Mouse (Mus musculus) CD4-positive, CD25-positive, alpha-beta regulatory T cell, adult 2 months (primary cell): ENCODE measurements around the gene Fgb.

Experiments used
- DNase-seq: peaks from one replicate; pipeline ENCODE4 v3.0.0-alpha.2; 2012; ENCODE audit warnings: low read depth, low spot score

Fgb gene

DNA sequence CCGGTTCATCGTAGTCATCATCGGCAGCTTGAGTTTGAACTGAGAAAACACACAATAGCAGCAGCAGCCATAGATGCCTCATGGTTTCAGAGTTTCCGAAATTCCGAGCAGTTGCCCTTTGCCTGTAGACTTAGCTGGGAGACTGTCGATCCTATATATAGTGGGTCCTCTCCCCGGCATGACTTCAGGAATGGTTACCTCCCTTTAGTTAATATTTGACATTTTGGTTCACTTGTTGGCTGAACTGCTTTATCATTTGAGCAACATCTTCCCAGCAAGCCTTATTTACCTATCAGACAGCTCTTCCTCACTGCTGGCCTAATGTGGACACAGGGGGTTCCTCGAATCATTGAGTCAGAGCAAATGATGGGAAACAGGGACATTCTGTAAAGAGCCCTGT, at the start of gene Fgb:
Fgb (minus strand) TSS at position 184 of the 400 bp plus-strand sequence.
- no peak for DNase-seq

DNA sequence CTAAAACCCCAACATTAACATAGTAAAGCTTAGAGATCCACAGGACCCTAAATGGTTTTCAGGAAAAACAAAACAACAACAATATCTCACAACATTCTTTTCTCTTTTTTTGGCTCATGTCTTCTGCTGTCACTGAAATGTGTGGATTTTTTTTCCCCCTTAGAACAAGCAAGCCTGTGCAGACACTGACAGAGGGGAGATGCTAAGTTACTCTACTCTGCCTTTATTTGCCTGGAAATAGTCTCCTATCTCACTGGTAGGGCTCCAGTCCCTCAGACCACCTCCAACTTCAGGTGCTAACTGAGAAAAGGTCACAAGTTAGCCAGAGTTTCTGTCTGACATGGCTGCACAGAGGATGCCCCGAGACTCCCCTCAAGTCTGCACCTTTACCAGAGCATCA, 49.5 kb upstream of the Fgb start:
- DNase-seq, result no peak

GRCm38 (mm10) chr3:83098546-83099034, 48.9 kb upstream of the Fgb start:
- DNase-seq, result no peak

DNA sequence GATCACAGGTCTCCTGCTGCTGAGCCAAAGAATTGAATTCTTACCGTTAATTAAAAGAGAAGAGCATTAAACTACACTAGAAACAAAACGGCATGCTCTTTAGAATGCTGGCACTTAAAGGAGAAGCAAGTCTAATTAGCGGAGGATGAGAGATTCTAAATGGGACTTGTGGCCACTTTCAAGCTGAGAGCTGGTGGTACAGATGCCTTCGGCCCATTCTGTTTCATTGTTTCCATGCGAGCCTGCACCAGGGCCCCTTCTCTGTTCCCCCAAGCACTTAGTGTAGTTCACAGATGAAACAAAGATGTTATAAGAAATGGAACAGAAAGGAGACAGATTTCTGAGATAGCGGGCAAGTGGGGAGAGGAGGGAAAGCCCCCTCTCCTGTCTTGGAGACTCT, 47.9 kb upstream of the Fgb start:
- DNase-seq, result no peak

GRCm38 (mm10) chr3:83080567-83081055, 30.9 kb upstream of the Fgb start:
- DNase-seq, result peak; percentile 72

DNA sequence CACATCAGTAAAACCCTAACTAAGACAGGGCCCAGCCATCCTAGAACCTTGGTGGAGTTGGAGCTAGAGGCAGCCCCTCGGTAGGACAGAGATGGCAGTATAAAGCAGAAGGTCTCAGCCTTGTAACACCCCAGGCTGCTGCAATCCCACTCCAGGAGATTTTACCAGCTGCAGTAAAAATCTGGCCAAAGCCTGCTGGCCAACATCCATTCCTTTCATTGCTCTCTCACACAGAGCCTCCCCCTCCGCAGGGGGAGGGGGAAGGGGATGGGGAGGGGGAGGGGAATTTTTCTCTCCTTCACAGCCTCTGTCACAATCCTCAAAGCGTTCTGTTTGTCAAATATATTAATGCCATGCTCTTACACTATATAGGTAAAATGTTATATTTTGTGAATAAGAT, 26.9 kb upstream of the Fgb start:
- no peak for DNase-seq

GRCm38 (mm10) chr3:83070231-83070630, 20.6 kb upstream of the Fgb start:
- no peak for DNase-seq

DNA sequence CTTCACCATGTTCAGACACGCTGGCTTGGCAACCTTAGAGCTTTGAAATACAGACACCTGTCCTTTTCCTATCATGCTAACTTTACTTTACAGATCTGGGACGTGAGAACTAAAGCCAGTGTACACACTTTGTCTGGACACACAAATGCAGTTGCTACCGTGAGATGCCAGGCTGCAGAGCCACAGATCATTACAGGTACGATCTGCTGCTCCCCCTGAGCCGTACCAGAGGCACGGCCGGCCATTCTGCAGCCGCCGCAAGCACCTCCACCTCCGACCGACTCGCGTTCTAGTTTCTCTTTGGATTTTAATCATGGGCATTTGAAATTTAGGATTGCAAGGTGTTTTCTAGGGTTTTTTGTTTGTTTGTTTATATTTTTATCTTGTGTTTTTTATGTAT, 19.2 kb upstream of the Fgb start:
- no peak for DNase-seq

DNA sequence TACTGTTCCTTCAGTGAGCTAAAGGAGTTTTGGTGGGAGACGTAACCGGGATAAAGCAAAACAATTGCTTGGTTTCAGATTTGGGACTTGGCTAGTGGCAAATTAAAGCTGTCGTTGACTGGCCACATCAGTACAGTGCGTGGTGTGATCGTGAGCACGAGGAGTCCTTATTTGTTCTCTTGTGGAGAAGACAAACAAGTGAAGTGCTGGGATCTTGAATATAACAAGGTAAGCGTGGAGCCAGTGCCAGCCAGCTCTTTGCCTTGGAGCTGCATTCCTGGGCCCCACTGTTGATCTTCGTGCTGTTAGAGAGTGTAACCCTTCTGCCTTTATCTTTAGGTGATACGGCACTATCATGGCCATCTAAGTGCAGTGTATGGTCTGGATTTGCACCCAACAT, 18.3 kb upstream of the Fgb start:
- DNase-seq, result no peak

DNA sequence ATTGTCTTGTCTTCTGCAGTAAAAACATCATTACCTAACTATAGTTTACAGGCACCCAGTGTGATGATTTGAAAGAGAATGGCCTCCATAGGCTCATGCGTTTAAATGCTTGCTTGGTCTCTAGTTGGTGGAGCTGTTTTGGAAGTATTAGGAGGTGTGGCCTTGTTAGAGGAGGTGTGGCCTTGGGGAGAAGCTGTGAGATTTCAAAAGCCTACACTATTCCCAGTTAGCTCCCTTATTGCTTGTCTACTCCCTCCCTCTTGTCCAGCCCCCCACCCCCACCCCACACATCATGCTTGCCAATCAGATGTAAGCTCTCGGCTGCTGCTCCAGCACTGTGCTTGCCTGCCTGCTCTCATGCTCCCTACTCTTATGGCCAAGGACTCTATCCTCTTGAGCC, 7.4 kb upstream of the Fgb start:
- DNase-seq, result no peak

- peak; percentile 100 for DNase-seq
These were observed 5.8 kb upstream of the Fgb start, which contains the start of gene Plrg1 for GRCm38 (mm10) chr3:83055281-83056038. TSS of gene Plrg1 (plus strand) at chr3:83055522.

DNA sequence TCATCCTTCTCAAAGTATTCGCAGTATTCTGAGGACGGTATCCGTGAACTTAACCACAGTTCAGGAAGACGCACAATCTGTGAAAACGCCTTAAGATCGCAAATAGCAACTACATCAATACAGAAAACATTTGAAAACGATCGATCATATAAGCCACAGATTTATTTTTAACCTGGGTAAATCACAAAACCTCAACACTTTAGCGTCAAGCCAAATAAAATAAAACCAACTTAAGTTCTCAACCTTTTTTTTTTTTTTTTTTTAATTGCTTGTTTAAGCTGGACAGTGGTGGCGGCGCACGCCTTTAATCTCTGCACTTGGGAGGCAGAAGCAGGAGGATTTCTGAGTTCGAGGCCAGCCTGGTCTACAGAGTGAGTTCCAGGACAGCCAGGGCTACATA, 5.1 kb upstream of the Fgb start:
- peak; percentile 8 for DNase-seq

DNA sequence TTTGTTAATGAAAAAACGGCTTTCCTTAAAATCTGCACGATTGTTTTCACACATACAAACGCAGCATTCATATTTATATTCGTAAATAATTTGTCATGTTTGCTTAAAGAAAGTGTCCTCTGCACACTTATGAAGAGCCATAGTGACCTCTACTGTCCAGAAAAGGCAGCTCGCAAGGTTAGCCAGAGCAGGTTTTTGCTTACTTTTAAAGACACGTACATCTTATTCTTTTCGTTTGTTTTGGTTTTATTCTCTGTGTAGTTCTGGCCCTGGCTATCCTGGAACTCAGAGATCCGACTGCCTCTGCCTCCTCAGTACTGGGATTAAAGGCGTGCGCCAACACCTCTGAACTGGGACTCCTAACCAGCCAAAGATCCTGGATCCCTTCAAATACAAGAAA, 4.1 kb upstream of the Fgb start:
- peak; percentile 69 for DNase-seq

GRCm38 (mm10) chr3:83053126-83053525, 3.5 kb upstream of the Fgb start:
- no peak for DNase-seq

DNA sequence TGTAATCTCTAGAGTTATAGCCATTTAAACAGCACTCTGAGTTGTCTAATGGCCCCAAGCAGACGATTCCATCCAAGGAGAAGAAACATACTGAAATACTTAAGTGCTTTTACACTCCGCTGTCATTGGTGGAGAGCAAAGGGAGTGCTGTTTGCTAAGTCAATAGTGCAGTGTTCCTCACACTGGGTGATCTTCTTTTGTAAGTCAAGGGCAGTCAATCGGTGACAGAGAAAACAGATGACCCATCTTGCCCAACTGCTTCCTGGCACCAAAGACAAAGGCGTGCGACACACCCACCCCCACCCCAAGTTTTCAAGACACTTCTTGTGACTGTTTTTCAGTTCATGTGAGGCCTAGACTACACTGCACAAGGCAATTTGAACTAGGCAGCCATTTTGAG, 2.4 kb upstream of the Fgb start:
- DNase-seq, result no peak

DNA sequence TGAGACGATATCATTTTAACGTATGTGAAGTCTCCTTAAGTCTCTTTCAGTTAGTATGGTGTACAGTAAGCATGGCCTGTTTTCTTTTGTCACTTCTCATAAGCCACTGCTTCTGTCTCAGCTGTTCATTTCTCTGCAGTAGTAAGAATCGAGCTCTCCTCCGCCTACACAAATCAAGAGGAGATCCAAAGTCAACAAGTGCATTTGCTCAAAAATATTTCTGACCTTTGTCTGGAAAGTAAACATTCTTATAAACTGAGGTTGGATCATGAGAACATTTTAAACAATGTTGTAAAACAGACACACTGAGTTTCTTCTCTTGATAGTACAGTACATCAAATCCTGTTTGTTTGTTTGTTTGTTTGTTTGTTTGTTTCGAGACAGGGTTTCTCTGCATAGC, 998 bp upstream of the Fgb start:
- DNase-seq, result no peak

- no peak for DNase-seq
These were observed 3.0 kb downstream of the Fgb start for GRCm38 (mm10) chr3:83046649-83047048.

DNA sequence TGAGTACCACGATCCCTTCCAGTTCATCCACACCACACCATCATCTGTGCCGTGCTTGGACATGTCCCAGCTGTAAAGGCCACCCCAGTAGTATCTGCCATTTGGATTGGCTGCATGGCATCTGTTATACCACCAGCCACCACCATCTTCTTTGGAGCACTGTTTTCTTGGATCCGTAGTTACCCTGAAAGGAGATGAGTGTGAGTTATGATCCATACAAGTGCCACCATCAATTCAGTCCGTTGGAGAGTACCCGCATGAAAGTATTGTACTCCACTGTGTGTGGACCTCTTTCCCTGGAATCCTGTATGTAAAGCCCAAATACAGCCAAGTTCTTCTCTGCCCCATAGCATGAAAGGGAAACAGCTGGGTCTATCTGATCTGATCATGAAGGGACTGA, 7.2 kb downstream of the Fgb start:
- DNase-seq, result no peak

DNA sequence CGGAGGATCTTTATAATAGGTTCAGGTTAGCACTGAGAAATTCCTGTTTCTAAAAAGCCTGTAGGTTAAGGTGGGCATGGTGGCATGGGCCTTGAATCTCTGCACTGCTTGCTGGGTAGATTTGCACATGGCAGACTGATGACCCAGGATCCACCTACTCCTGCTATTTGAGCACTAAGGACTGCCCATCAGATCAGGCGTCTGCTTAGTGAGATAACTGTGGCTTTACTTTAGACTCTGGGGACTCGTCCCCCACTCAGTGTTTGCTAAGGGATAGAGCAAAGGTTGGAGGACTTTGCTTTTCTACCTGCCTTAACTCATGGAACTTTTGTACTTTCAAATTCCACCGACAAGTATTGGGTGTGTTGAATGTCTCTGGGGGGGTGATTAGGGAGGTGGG, 10.0 kb downstream of the Fgb start:
- DNase-seq, result no peak

GRCm38 (mm10) chr3:83038865-83039264, 10.8 kb downstream of the Fgb start:
- no peak for DNase-seq

GRCm38 (mm10) chr3:83033801-83034200, 15.9 kb downstream of the Fgb start:
- no peak for DNase-seq

- DNase-seq, result peak; percentile 3
These were observed 16.8 kb downstream of the Fgb start for GRCm38 (mm10) chr3:83032746-83033308.

DNA sequence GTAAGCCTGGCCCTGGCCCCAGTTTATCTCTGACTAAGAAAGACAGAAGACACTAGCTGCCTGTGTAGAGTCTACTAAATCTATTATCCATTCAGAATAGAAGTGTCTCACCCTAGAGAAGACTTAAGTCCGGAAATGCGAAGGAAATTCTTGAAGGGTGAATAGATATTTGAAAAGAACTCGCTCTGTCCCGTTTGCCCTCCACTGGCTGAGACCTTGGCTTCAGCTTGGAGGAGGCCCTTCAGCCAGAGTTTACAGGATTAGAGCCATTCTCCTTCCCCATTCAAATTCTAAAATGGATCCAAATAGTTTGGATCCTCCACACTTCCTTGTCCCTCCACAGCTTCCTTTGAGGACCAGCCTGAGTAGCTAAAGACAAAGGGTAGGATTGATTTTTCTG, 19.3 kb downstream of the Fgb start:
- no peak for DNase-seq
